Mouse (Mus musculus): ENCODE measurements around the gene Rpsa.

DNA sequence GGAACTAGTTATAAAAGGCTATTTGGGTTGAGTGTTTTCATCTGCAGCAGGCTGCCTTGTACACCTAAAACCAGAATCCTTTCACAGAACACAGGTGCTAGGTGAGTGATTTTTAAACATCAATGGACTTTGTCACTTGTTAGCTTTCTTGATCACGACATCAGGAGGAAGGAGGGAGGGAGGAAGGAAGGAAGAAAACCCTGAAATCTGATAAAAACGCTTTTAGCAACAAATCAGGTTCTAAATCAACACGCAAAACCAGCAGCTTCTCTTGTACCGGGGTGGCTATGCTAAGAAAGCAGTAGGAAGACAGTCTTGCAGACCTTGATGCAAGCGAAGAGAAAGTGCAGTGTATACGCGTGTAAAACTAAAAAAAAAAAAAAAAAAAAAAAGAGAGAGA, 47.6 kb upstream of the Rpsa start:
- no peak for TF ChIP-seq BHLHE40 (IDR thresholded peaks at IDR 0.05; ENCODE audit: low read depth, low read length)
- TF ChIP-seq CTCF (conservative IDR thresholded peaks at IDR 0.05 in 1 of 2, IDR thresholded peaks at IDR 0.05 in 1 of 2; ENCODE audit: low read depth in 2 of 2, low read length in 2 of 2) = no peak
- TF ChIP-seq KAT2A (IDR thresholded peaks at IDR 0.05; ENCODE audit: insufficient replicate concordance, low read length) = no peak
- no peak for TF ChIP-seq ZNF384 (IDR thresholded peaks at IDR 0.05; ENCODE audit: low read depth, low read length)
- no peak for TF ChIP-seq USF2 (conservative IDR thresholded peaks at IDR 0.05; ENCODE audit: low read depth, low read length)
